Mouse (Mus musculus) kidney, postnatal 0 days (tissue): ENCODE results near the gene Slc29a3. TPM values are rescaled to one million over a fixed set of nuclear protein-coding genes. Genes with fewer than 3 reads are reported as not detected.

Experiments used
- ATAC-seq: fragments of 200-750 bp; cut with Nextera tagmentation; replicated peaks from 2 replicates; pipeline ENCODE4 v1.8.0; 2017; ENCODE audit warnings: low read depth, moderate number of reproducible peaks, moderate TSS enrichment, moderate library complexity; ENCODE audit not compliant: low FRiP score
- DNase-seq: peaks from one replicate; pipeline ENCODE4 v3.0.0-alpha.2; 2016; ENCODE audit warnings: low spot score
- H3K27ac ChIP-seq: fragments of 300-500 bp; sonication (generic); 2 replicates; pipeline ENCODE4 v1.5.1; 2014; ENCODE audit warnings: mild to moderate bottlenecking
- H3K27me3 ChIP-seq: fragments of 300-500 bp; sonication (generic); 2 replicates; pipeline ENCODE4 v1.6.1; 2014; ENCODE audit warnings: low read length, mixed read lengths; ENCODE audit not compliant: insufficient read depth
- H3K36me3 ChIP-seq: fragments of 300-500 bp; sonication (generic); 2 replicates; pipeline ENCODE4 v1.6.1; 2014; ENCODE audit warnings: low read length, mixed read lengths; ENCODE audit not compliant: insufficient read depth
- H3K4me1 ChIP-seq: fragments of 300-500 bp; sonication (generic); replicated peaks from 2 replicates; pipeline ENCODE4 v1.6.1; 2014; ENCODE audit warnings: antibody characterized with exemption, low read length, mixed read lengths; ENCODE audit not compliant: insufficient read depth
- H3K4me2 ChIP-seq: fragments of 300-500 bp; sonication (generic); 2 replicates; pipeline ENCODE4 v1.6.1; 2014; ENCODE audit warnings: mild to moderate bottlenecking, low read length, moderate library complexity, mixed read lengths
- H3K4me3 ChIP-seq: fragments of 300-500 bp; sonication (generic); replicated peaks from 2 replicates; pipeline ENCODE4 v1.5.1; 2014; ENCODE audit warnings: low read depth, low read length
- H3K9ac ChIP-seq: fragments of 300-500 bp; sonication (generic); 2 replicates; pipeline ENCODE4 v1.6.1; 2014; ENCODE audit warnings: low read depth, low read length
- H3K9me3 ChIP-seq: fragments of 300-500 bp; sonication (generic); replicated peaks from 2 replicates; pipeline ENCODE4 v1.6.1; 2016; ENCODE audit warnings: low read length, inconsistent platforms, mixed read lengths
- CTCF ChIP-seq: IDR thresholded peaks from 2 replicates; pipeline ENCODE4 v1.5.1; 2016; ENCODE audit warnings: antibody characterized with exemption, low read depth, mild to moderate bottlenecking, moderate library complexity
- WGBS: fragments of 180-500 bp; shearing (Covaris S2); extraction: QIAGEN DNeasy Blood & Tissue Kit; methylation state at CpG from one replicate; pipeline ENCODE4 v1.1.7; 2014; 5-methylcytosine and 5-hydroxymethylcytosine counted together
- polyA plus RNA-seq: library from polyadenylated mRNA; unstranded; fragments of >200 nt; fragmentation: Nextera tagmentation; extraction: Ambion mirVana; gene quantifications from 2 replicates; pipeline ENCODE4 v1.2.1, GENCODE M21; 2015

Slc29a3 gene
- polyA plus RNA-seq, 1 experiment from 2014 or later: 17.8 TPM

GRCm38 (mm10) chr10:60796474-60796873 is 43.9 kb upstream of the Slc29a3 start:
- Histone ChIP-seq H3K27me3 (no peaks in the 10 kb centered on the region), H3K9ac (no peak overlapping the region), H3K4me2 (no peak overlapping the region), H3K36me3 (no peaks in the 10 kb centered on the region), H3K4me1 (peaks cover 51% of the 10 kb centered on the region), H3K27ac (peak overlapping the region; percentile 36; the same call in 1 of the 2 replicates), H3K9me3 (no peaks in the 10 kb centered on the region), H3K4me3 (no peak overlapping the region)
- ATAC-seq (no peak), DNase-seq (no peak)
- 66% methylated on average over 7 of the region's 7 CpGs for WGBS
- TF ChIP-seq CTCF: no peak

- H3K4me3 ChIP-seq: no peak overlapping the region
- TF ChIP-seq CTCF: no peak
- peaks cover 47% of the 10 kb centered on the region for H3K4me1 ChIP-seq
- DNase-seq (no peak), ATAC-seq (no peak)
- H3K27ac ChIP-seq: peak overlapping the region; percentile 36; the same call in 1 of the 2 replicates
- H3K27me3 ChIP-seq: no peaks in the 10 kb centered on the region
- WGBS: 69% methylated on average over 5 of the region's 5 CpGs
- H3K9me3 ChIP-seq: no peaks in the 10 kb centered on the region
- H3K36me3 ChIP-seq: no peaks in the 10 kb centered on the region
- no peak overlapping the region for H3K9ac ChIP-seq
- no peak overlapping the region for H3K4me2 ChIP-seq
Observed at GRCm38 (mm10) chr10:60796028-60796427, 43.4 kb upstream of the Slc29a3 start.

- peak overlapping the region; percentile 40; the same call in 1 of the 2 replicates for H3K27ac ChIP-seq
- H3K9me3 ChIP-seq: no peaks in the 10 kb centered on the region
- H3K9ac ChIP-seq: no peak overlapping the region
- TF ChIP-seq CTCF: no peak
- no peak overlapping the region for H3K4me3 ChIP-seq
- no peak overlapping the region for H3K4me2 ChIP-seq
- no peaks in the 10 kb centered on the region for H3K36me3 ChIP-seq
- peaks cover 36% of the 10 kb centered on the region for H3K4me1 ChIP-seq
- ATAC-seq (no peak), DNase-seq (no peak)
- WGBS: 39% methylated on average over 8 of the region's 8 CpGs
- H3K27me3 ChIP-seq: no peaks in the 10 kb centered on the region
Observed at GRCm38 (mm10) chr10:60794792-60795191, 42.2 kb upstream of the Slc29a3 start.

- no peaks in the 10 kb centered on the region for H3K36me3 ChIP-seq
- peaks cover 32% of the 10 kb centered on the region for H3K4me1 ChIP-seq
- no peak for ATAC-seq
- peak; percentile 69 for DNase-seq
- H3K27ac ChIP-seq: peak overlapping the region; percentile 40; the same call in 1 of the 2 replicates
- TF ChIP-seq CTCF: no peak
- H3K9ac ChIP-seq: no peak overlapping the region
- WGBS: 28% methylated on average over 11 of the region's 11 CpGs
- H3K4me3 ChIP-seq: no peak overlapping the region
- no peaks in the 10 kb centered on the region for H3K27me3 ChIP-seq
- no peak overlapping the region for H3K4me2 ChIP-seq
- no peaks in the 10 kb centered on the region for H3K9me3 ChIP-seq
Observed at GRCm38 (mm10) chr10:60794374-60794773, 41.8 kb upstream of the Slc29a3 start.

GRCm38 (mm10) chr10:60792841-60793240 is 40.2 kb upstream of the Slc29a3 start:
- Histone ChIP-seq H3K4me2 (no peak overlapping the region), H3K9ac (no peak overlapping the region), H3K36me3 (no peaks in the 10 kb centered on the region), H3K27me3 (no peaks in the 10 kb centered on the region), H3K9me3 (no peaks in the 10 kb centered on the region), H3K4me3 (no peak overlapping the region), H3K27ac (peak overlapping the region; percentile 25; the same call in 1 of the 2 replicates), H3K4me1 (peaks cover 20% of the 10 kb centered on the region)
- 32% methylated on average over 11 of the region's 11 CpGs for WGBS
- no peak for TF ChIP-seq CTCF
- DNase-seq: peak; percentile 53
- ATAC-seq: no peak

GRCm38 (mm10) chr10:60792365-60792764 is 39.8 kb upstream of the Slc29a3 start:
- peaks cover 19% of the 10 kb centered on the region for H3K4me1 ChIP-seq
- TF ChIP-seq CTCF: no peak
- no peaks in the 10 kb centered on the region for H3K27me3 ChIP-seq
- ATAC-seq: peak; percentile 31
- H3K4me3 ChIP-seq: no peak overlapping the region
- H3K36me3 ChIP-seq: no peaks in the 10 kb centered on the region
- H3K27ac ChIP-seq: peak overlapping the region; percentile 25; the same call in 1 of the 2 replicates
- H3K4me2 ChIP-seq: no peak overlapping the region
- H3K9me3 ChIP-seq: no peaks in the 10 kb centered on the region
- no peak overlapping the region for H3K9ac ChIP-seq
- DNase-seq: peak; percentile 67
- WGBS: 21% methylated on average over 10 of the region's 10 CpGs

GRCm38 (mm10) chr10:60790912-60791311 is 38.3 kb upstream of the Slc29a3 start:
- Histone ChIP-seq H3K4me3 (no peak overlapping the region), H3K27me3 (no peaks in the 10 kb centered on the region), H3K9ac (no peak overlapping the region), H3K36me3 (no peaks in the 10 kb centered on the region), H3K27ac (no peak overlapping the region), H3K4me2 (no peak overlapping the region), H3K4me1 (peaks cover 15% of the 10 kb centered on the region), H3K9me3 (no peaks in the 10 kb centered on the region)
- 81% methylated on average over 6 of the region's 6 CpGs for WGBS
- ATAC-seq: no peak
- TF ChIP-seq CTCF: no peak
- no peak for DNase-seq
